Mouse (Mus musculus) testis, adult 2 months (tissue): Measurements from ENCODE around the gene Hist1h4i.

Source experiments
- CTCF ChIP-seq: fragments of 200-500 bp; IDR thresholded peaks from 2 replicates; pipeline ENCODE4 v1.5.1; 2012; ENCODE audit warnings: low read depth, mild to moderate bottlenecking, inconsistent platforms, low read length, moderate library complexity; ENCODE audit not compliant: control insufficient read depth, insufficient read depth, insufficient replicate concordance
- POLR2A ChIP-seq: fragments of 200-500 bp; IDR thresholded peaks from 2 replicates; pipeline ENCODE4 v1.6.1; 2012; ENCODE audit warnings: low read depth, mild to moderate bottlenecking, inconsistent platforms, low read length, moderate library complexity; ENCODE audit not compliant: control insufficient read depth

DNA sequence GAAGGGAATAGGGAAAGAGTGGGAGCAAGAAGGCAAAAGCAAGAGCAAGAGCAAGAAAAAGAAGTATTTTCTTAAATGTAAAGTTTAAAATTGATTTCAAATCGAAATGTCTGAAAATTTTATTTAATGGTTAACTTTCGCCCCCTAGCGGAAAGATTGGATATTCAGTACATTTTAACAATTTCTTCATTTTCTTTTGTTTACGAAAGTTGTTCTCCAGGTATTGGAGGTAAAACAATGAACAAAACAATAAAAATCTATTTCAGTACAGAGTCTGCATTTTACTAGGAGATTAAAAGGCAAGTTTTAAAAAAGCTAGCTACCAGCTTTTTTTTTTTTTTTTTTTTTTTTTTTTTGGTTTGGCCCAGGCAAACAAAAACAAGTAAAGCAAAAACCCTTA lies 10.7 kb downstream of the Hist1h4i start:
- no peak for TF ChIP-seq POLR2A
- no peak for TF ChIP-seq CTCF
